Comparison of ENCODE assay signal across 20 mouse cellular contexts in the genomic region with DNA sequence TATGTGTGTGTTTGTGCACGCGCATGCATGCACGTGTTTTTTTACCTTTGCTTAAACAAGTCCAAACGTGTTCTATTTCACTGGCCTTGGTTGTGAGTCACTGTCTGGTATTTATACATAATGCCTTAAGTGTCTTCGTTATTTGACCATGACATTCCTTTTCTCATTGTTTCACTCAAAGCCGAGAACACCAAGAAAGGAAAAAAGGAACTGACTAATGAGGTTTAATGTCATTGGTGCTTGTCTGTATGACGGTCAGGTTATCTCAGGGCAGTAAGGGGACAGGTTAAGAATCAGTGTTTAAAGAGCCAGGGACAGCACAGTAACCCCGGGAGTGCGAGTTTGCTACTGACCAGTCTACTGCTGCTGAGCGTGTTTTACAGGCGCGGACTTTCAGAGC.
"Had no signal": no experiment of that assay in that cellular context is flagged by ENCODE, and none has a peak within 500 bp of the region (broad histone marks: within the 10 kb centered on the region; RNA-seq: fewer than 3 reads in every experiment).

No protein-coding gene starts in this region.

- DNase-seq: gastrocnemius, adult 2 months; gastrocnemius, postnatal 10 days; gastrocnemius, postnatal 25 days; heart, adult 18-20 months; heart, postnatal 14 days; heart, postnatal 36 days; kidney, postnatal 10 days; layer of hippocampus, adult 9-11 months; layer of hippocampus, postnatal 36 days; left cerebral cortex, postnatal 4 days had no signal

- ATAC-seq: hindbrain, postnatal 0 days; intestine, embryonic 16.5 days; liver, embryonic 12.5 days had no signal

- H3K36me3 ChIP-seq: heart, embryonic 10.5 days; heart, embryonic 12.5 days; hindbrain, embryonic 13.5 days; hindbrain, embryonic 15.5 days; limb, embryonic 13.5 days; limb, embryonic 15.5 days; liver, embryonic 12.5 days had no signal

- H3K9me3 ChIP-seq: heart, embryonic 10.5 days; heart, embryonic 12.5 days; hindbrain, embryonic 13.5 days; hindbrain, embryonic 15.5 days; limb, embryonic 13.5 days; limb, embryonic 15.5 days; liver, embryonic 12.5 days had no signal

- H3K4me2 ChIP-seq: heart, embryonic 12.5 days; hindbrain, embryonic 13.5 days; hindbrain, embryonic 15.5 days; limb, embryonic 13.5 days; limb, embryonic 15.5 days; liver, embryonic 12.5 days had no signal

- H3K4me3 ChIP-seq: gastrocnemius, adult 2 months; heart, embryonic 10.5 days; heart, embryonic 12.5 days; hindbrain, embryonic 13.5 days; hindbrain, embryonic 15.5 days; limb, embryonic 13.5 days; limb, embryonic 15.5 days; liver, embryonic 12.5 days had no signal

- H3K27ac ChIP-seq: gastrocnemius, adult 2 months; heart, embryonic 10.5 days; hindbrain, embryonic 13.5 days; hindbrain, embryonic 15.5 days; hindbrain, postnatal 0 days; limb, embryonic 13.5 days; limb, embryonic 15.5 days; liver, embryonic 12.5 days; liver, embryonic 14.5 days had no signal

- H3K4me1 ChIP-seq: heart, embryonic 10.5 days; heart, embryonic 12.5 days; hindbrain, embryonic 13.5 days; hindbrain, embryonic 15.5 days; limb, embryonic 13.5 days; limb, embryonic 15.5 days; liver, embryonic 12.5 days had no signal

- H3K27me3 ChIP-seq: heart, embryonic 12.5 days; hindbrain, embryonic 13.5 days; hindbrain, embryonic 15.5 days; limb, embryonic 13.5 days; limb, embryonic 15.5 days; liver, embryonic 12.5 days had no signal

- H3K9ac ChIP-seq: heart, embryonic 12.5 days; hindbrain, embryonic 13.5 days; hindbrain, embryonic 15.5 days; limb, embryonic 13.5 days; limb, embryonic 15.5 days; liver, embryonic 12.5 days; liver, embryonic 14.5 days had no signal
